Mouse (Mus musculus): ENCODE data around the gene Rab8b. TPM values are rescaled to one million over a fixed set of nuclear protein-coding genes. Genes with fewer than 3 reads are reported as not detected.

Gene Rab8b
- total and polyA plus RNA-seq, 2 experiments from 2014 or later, result 9.5 to 9.8 TPM

GRCm38 (mm10) chr9:66872015-66872727, 47.3 kb downstream of the Rab8b start:
- peak overlapping the region; percentile 19; the same call in 1 of the 2 replicates for H3K4me2 ChIP-seq (ENCODE audit: low read depth, low read length)
- TF ChIP-seq EP300 (IDR thresholded peaks at IDR 0.05; ENCODE audit: low read depth), result no peak
- TF ChIP-seq CTCF (IDR thresholded peaks at IDR 0.05; ENCODE audit: low read depth), result no peak
- ATAC-seq (ENCODE audit: insufficient read depth, low read depth) (peak; percentile 82), DNase-seq (ENCODE audit: low spot score) (peak; percentile 79)
- H3K36me3 ChIP-seq (replicated peaks; ENCODE audit: control insufficient read depth, insufficient read depth, low read length), result peaks cover 5% of the 10 kb centered on the region; the same call in 1 of the 2 replicates
- no peaks in the 10 kb centered on the region for H3K27me3 ChIP-seq (ENCODE audit: control insufficient read depth, insufficient read depth, low read length)
- peaks cover 12% of the 10 kb centered on the region; the same call in 1 of the 2 replicates for H3K9me3 ChIP-seq (replicated peaks; ENCODE audit: control insufficient read depth, low read length)
- H3K27ac ChIP-seq (ENCODE audit: low read depth), result peak overlapping the region; percentile 84
- H3K9ac ChIP-seq (replicated peaks; ENCODE audit: low read depth, low read length), result no peak overlapping the region
- H3K4me3 ChIP-seq (ENCODE audit: low read depth, low read length), result no peak overlapping the region
- 43% methylated on average over 10 of the region's 10 CpGs for WGBS
- peaks cover 20% of the 10 kb centered on the region for H3K4me1 ChIP-seq (ENCODE audit: control insufficient read depth, insufficient read depth)

GRCm38 (mm10) chr9:66864708-66865107, 54.8 kb downstream of the Rab8b start:
- no peak for TF ChIP-seq EP300 (IDR thresholded peaks at IDR 0.05; ENCODE audit: low read depth)
- TF ChIP-seq CTCF (IDR thresholded peaks at IDR 0.05; ENCODE audit: low read depth), result no peak
- no peak overlapping the region for H3K4me3 ChIP-seq (ENCODE audit: low read depth, low read length)
- H3K4me2 ChIP-seq (ENCODE audit: low read depth, low read length), result no peak overlapping the region
- DNase-seq (ENCODE audit: low spot score), result no peak
- 0 out of 2 replicates have a peak, but pooled peaks cover 3% of the 10 kb centered on the region for H3K36me3 ChIP-seq (replicated peaks; ENCODE audit: control insufficient read depth, insufficient read depth, low read length)
- H3K9me3 ChIP-seq (replicated peaks; ENCODE audit: control insufficient read depth, low read length), result no peaks in the 10 kb centered on the region
- H3K27me3 ChIP-seq (ENCODE audit: control insufficient read depth, insufficient read depth, low read length), result no peaks in the 10 kb centered on the region
- no peak for ATAC-seq (ENCODE audit: insufficient read depth, low read depth)
- H3K4me1 ChIP-seq (ENCODE audit: control insufficient read depth, insufficient read depth), result 0 out of 2 replicates have a peak, but pooled peaks cover 8% of the 10 kb centered on the region
- no peak overlapping the region for H3K27ac ChIP-seq (ENCODE audit: low read depth)
- no peak overlapping the region for H3K9ac ChIP-seq (replicated peaks; ENCODE audit: low read depth, low read length)
- 78% methylated on average over 3 of the region's 3 CpGs for WGBS

- H3K9ac ChIP-seq (replicated peaks; ENCODE audit: low read depth, low read length), result no peak overlapping the region
- 0 out of 2 replicates have a peak, but pooled peaks cover 7% of the 10 kb centered on the region for H3K4me1 ChIP-seq (ENCODE audit: control insufficient read depth, insufficient read depth)
- TF ChIP-seq EP300 (IDR thresholded peaks at IDR 0.05; ENCODE audit: low read depth), result no peak
- no peaks in the 10 kb centered on the region for H3K9me3 ChIP-seq (replicated peaks; ENCODE audit: control insufficient read depth, low read length)
- H3K4me3 ChIP-seq (ENCODE audit: low read depth, low read length), result no peak overlapping the region
- H3K27ac ChIP-seq (ENCODE audit: low read depth), result peak overlapping the region; percentile 51; the same call in 1 of the 2 replicates
- no peak overlapping the region for H3K4me2 ChIP-seq (ENCODE audit: low read depth, low read length)
- ATAC-seq (ENCODE audit: insufficient read depth, low read depth) (no peak), DNase-seq (ENCODE audit: low spot score) (peak; percentile 50)
- H3K36me3 ChIP-seq (replicated peaks; ENCODE audit: control insufficient read depth, insufficient read depth, low read length), result 0 out of 2 replicates have a peak, but pooled peaks cover 7% of the 10 kb centered on the region
- H3K27me3 ChIP-seq (ENCODE audit: control insufficient read depth, insufficient read depth, low read length), result no peaks in the 10 kb centered on the region
- WGBS, result 44% methylated on average over 3 of the region's 3 CpGs
These were observed 56.0 kb downstream of the Rab8b start for GRCm38 (mm10) chr9:66863456-66863855.

DNA sequence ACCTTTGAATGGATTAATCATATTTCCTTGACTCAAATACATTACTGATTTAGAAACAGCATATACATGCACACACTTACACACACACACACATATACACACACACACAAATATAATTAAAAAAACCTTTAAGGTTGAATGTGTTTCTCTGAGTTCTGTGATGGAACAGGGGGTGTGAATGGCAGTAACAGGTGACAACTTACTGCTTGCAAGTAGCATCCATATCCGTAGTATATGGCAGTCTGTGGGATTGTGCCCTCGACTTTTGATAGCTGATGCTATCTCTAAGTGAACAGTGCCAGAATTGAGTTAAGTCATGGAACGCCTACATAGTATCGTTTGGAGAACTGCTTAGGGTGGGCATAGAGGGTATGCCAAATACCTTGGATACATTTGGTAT, 57.3 kb downstream of the Rab8b start:
- 81% methylated on average over 4 of the region's 4 CpGs for WGBS
- no peak overlapping the region for H3K9ac ChIP-seq (replicated peaks; ENCODE audit: low read depth, low read length)
- H3K4me2 ChIP-seq (ENCODE audit: low read depth, low read length), result no peak overlapping the region
- TF ChIP-seq CTCF (IDR thresholded peaks at IDR 0.05; ENCODE audit: low read depth), result no peak
- H3K27ac ChIP-seq (ENCODE audit: low read depth), result no peak overlapping the region
- no peak for ATAC-seq (ENCODE audit: insufficient read depth, low read depth)
- H3K27me3 ChIP-seq (ENCODE audit: control insufficient read depth, insufficient read depth, low read length), result no peaks in the 10 kb centered on the region
- H3K4me3 ChIP-seq (ENCODE audit: low read depth, low read length), result no peak overlapping the region
- H3K4me1 ChIP-seq (ENCODE audit: control insufficient read depth, insufficient read depth), result no peaks in the 10 kb centered on the region
- H3K9me3 ChIP-seq (replicated peaks; ENCODE audit: control insufficient read depth, low read length), result no peaks in the 10 kb centered on the region
- H3K36me3 ChIP-seq (replicated peaks; ENCODE audit: control insufficient read depth, insufficient read depth, low read length), result peaks cover 12% of the 10 kb centered on the region; the same call in 1 of the 2 replicates
- no peak for DNase-seq (ENCODE audit: low spot score)

GRCm38 (mm10) chr9:66861104-66861767, 58.3 kb downstream of the Rab8b start:
- no peaks in the 10 kb centered on the region for H3K27me3 ChIP-seq (ENCODE audit: control insufficient read depth, insufficient read depth, low read length)
- 73% methylated on average over 5 of the region's 5 CpGs for WGBS
- no peaks in the 10 kb centered on the region for H3K4me1 ChIP-seq (ENCODE audit: control insufficient read depth, insufficient read depth)
- DNase-seq (ENCODE audit: low spot score) (no peak), ATAC-seq (ENCODE audit: insufficient read depth, low read depth) (no peak)
- no peak overlapping the region for H3K4me2 ChIP-seq (ENCODE audit: low read depth, low read length)
- H3K27ac ChIP-seq (ENCODE audit: low read depth), result no peak overlapping the region
- TF ChIP-seq CTCF (IDR thresholded peaks at IDR 0.05; ENCODE audit: low read depth), result no peak
- TF ChIP-seq EP300 (IDR thresholded peaks at IDR 0.05; ENCODE audit: low read depth), result no peak
- no peaks in the 10 kb centered on the region for H3K9me3 ChIP-seq (replicated peaks; ENCODE audit: control insufficient read depth, low read length)
- H3K9ac ChIP-seq (replicated peaks; ENCODE audit: low read depth, low read length), result no peak overlapping the region
- no peak overlapping the region for H3K4me3 ChIP-seq (ENCODE audit: low read depth, low read length)
- peaks cover 12% of the 10 kb centered on the region; the same call in 1 of the 2 replicates for H3K36me3 ChIP-seq (replicated peaks; ENCODE audit: control insufficient read depth, insufficient read depth, low read length)

Data from heart, postnatal 0 days (tissue).